11 mouse cellular contexts compared by ENCODE assay signal in genomic region chr4:136761713-136762380, GRCm38 (mm10).
DNase-seq lines count a peak whose midpoint lies in the region; ATAC-seq and TF ChIP-seq lines count a peak whose summit lies in the region.
"Had no signal": no experiment of that assay in that cellular context is flagged by ENCODE, and none has a peak within 500 bp of the region (broad histone marks: within the 10 kb centered on the region; RNA-seq: fewer than 3 reads in every experiment).

No protein-coding gene starts in this region.

- H3K27ac ChIP-seq in forebrain, embryonic 14.5 days (ENCODE audit: low read depth, low read length): peak overlapping the region; percentile 48; the same call in 1 of the 2 replicates
- H3K27ac ChIP-seq in intestine, postnatal 0 days (ENCODE audit: low read depth, low read length): 0 out of 2 replicates have a peak overlapping the region, but pooled peaks have one; percentile 21
- no peak overlapping the region for H3K27ac ChIP-seq in liver, postnatal 0 days (ENCODE audit: low read depth)
- H3K27ac ChIP-seq: lung, embryonic 15.5 days had no signal

- no peaks in the 10 kb centered on the region for H3K9me3 ChIP-seq in forebrain, embryonic 14.5 days (replicated peaks; ENCODE audit: control insufficient read depth, low read length)
- H3K9me3 ChIP-seq in intestine, postnatal 0 days (ENCODE audit: control insufficient read depth): no peaks in the 10 kb centered on the region
- no peaks in the 10 kb centered on the region for H3K9me3 ChIP-seq in liver, postnatal 0 days (ENCODE audit: low read length)
- H3K9me3 ChIP-seq: lung, embryonic 15.5 days had no signal

- no peaks in the 10 kb centered on the region for H3K27me3 ChIP-seq in forebrain, embryonic 14.5 days (replicated peaks; ENCODE audit: control insufficient read depth, insufficient read depth, low read length)
- H3K27me3 ChIP-seq in intestine, postnatal 0 days (replicated peaks; ENCODE audit: control insufficient read depth, insufficient read depth, low read length): no peaks in the 10 kb centered on the region
- H3K27me3 ChIP-seq in liver, postnatal 0 days (ENCODE audit: insufficient read depth, low read length): no peaks in the 10 kb centered on the region
- H3K27me3 ChIP-seq: lung, embryonic 15.5 days had no signal

- H3K4me3 ChIP-seq in forebrain, embryonic 14.5 days (ENCODE audit: low read depth, low read length): no peak overlapping the region
- H3K4me3 ChIP-seq in intestine, postnatal 0 days (ENCODE audit: low read depth, low read length): no peak overlapping the region
- H3K4me3 ChIP-seq in liver, postnatal 0 days (ENCODE audit: low read depth, low read length): no peak overlapping the region
- H3K4me3 ChIP-seq: lung, embryonic 15.5 days had no signal

- WGBS in forebrain, embryonic 14.5 days: 20% methylated on average over 18 of the region's 18 CpGs
- 26% methylated on average over 18 of the region's 18 CpGs for WGBS in intestine, postnatal 0 days
- 58% methylated on average over 18 of the region's 18 CpGs for WGBS in liver, postnatal 0 days (ENCODE audit: insufficient replicate concordance)

- ATAC-seq in forebrain, embryonic 14.5 days: no peak; the same call in 1 of the 2 replicates
- peak; percentile 64 for ATAC-seq in intestine, postnatal 0 days
- ATAC-seq in liver, postnatal 0 days: no peak

- H3K9ac ChIP-seq in forebrain, embryonic 14.5 days (ENCODE audit: low read length): no peak overlapping the region
- H3K9ac ChIP-seq in intestine, postnatal 0 days (ENCODE audit: low read depth, low read length): 0 out of 2 replicates have a peak overlapping the region, but pooled peaks have one; percentile 13
- H3K9ac ChIP-seq in liver, postnatal 0 days (replicated peaks): no peak overlapping the region
- H3K9ac ChIP-seq: lung, embryonic 15.5 days had no signal

- no peak for TF ChIP-seq EP300 in liver, postnatal 0 days (IDR thresholded peaks at IDR 0.05; ENCODE audit: low read depth)

- no peak overlapping the region for H3K4me2 ChIP-seq in forebrain, embryonic 14.5 days (ENCODE audit: low read length)
- no peak overlapping the region; the same call in 1 of the 2 replicates for H3K4me2 ChIP-seq in intestine, postnatal 0 days (replicated peaks; ENCODE audit: low read depth)
- H3K4me2 ChIP-seq in liver, postnatal 0 days (ENCODE audit: low read depth, low read length): no peak overlapping the region
- H3K4me2 ChIP-seq: lung, embryonic 15.5 days had no signal

- TF ChIP-seq CTCF in intestine, postnatal 0 days (IDR thresholded peaks at IDR 0.05; ENCODE audit: low read depth): no peak
- TF ChIP-seq CTCF in liver, postnatal 0 days (IDR thresholded peaks at IDR 0.05; ENCODE audit: low read depth): no peak

- H3K36me3 ChIP-seq in forebrain, embryonic 14.5 days (ENCODE audit: control insufficient read depth, insufficient read depth, low read length): peaks cover 4% of the 10 kb centered on the region; the same call in 1 of the 2 replicates
- peaks cover 10% of the 10 kb centered on the region; the same call in 1 of the 2 replicates for H3K36me3 ChIP-seq in intestine, postnatal 0 days (ENCODE audit: control insufficient read depth, insufficient read depth)
- no peaks in the 10 kb centered on the region for H3K36me3 ChIP-seq in liver, postnatal 0 days (replicated peaks; ENCODE audit: insufficient read depth, low read length)
- H3K36me3 ChIP-seq: lung, embryonic 15.5 days had no signal

- peak; percentile 51 to 55 for DNase-seq in kidney, postnatal 4 days
- DNase-seq in kidney, postnatal 25 days: no peak
- DNase-seq in forebrain, embryonic 14.5 days (ENCODE audit: low spot score): no peak
- peak; percentile 39 for DNase-seq in retina, embryonic 14.5 days (ENCODE audit: low spot score)
- DNase-seq in right cerebral cortex, adult 18-20 months: no peak
- no peak for DNase-seq in liver, postnatal 0 days
- no peak for DNase-seq in thymus, postnatal 36 days
- DNase-seq: gastrocnemius, postnatal 36 days; kidney, postnatal 14 days had no signal

- peaks cover 22% of the 10 kb centered on the region for H3K4me1 ChIP-seq in forebrain, embryonic 14.5 days (ENCODE audit: control insufficient read depth, insufficient read depth, low read length)
- no peaks in the 10 kb centered on the region; the same call in none of the 2 replicates for H3K4me1 ChIP-seq in intestine, postnatal 0 days (replicated peaks; ENCODE audit: control insufficient read depth, insufficient read depth, low read length)
- H3K4me1 ChIP-seq in liver, postnatal 0 days (ENCODE audit: insufficient read depth): no peaks in the 10 kb centered on the region

Comparison
In these comparisons a context has a peak if more than half of its experiments do, and no peak if none do; other contexts are left out.
1. DNase-seq: peak in kidney, postnatal 4 days (2 of 2) and retina, embryonic 14.5 days (single experiment); none in kidney, postnatal 25 days (0 of 2), forebrain, embryonic 14.5 days (single experiment), right cerebral cortex, adult 18-20 months (single experiment), liver, postnatal 0 days (single experiment) and thymus, postnatal 36 days (0 of 2).